Mouse (Mus musculus) ES-Bruce4 (cell line): ENCODE results near the gene Gpr68. TPM values are rescaled to one million over a fixed set of nuclear protein-coding genes. Genes with fewer than 3 reads are reported as not detected.

Experiments
- H3K27ac ChIP-seq: 2 replicates; pipeline ENCODE4 v1.5.1; 2012; ENCODE audit warnings: low read length, inconsistent platforms; ENCODE audit not compliant: insufficient read depth
- H3K27me3 ChIP-seq: 2 replicates; pipeline ENCODE4 v1.6.1; 2012; ENCODE audit warnings: mild to moderate bottlenecking, low read length, inconsistent platforms; ENCODE audit not compliant: control insufficient read depth, poor library complexity, insufficient read depth, severe bottlenecking
- H3K36me3 ChIP-seq: 2 replicates; pipeline ENCODE4 v1.6.1; 2012; ENCODE audit warnings: inconsistent platforms, mild to moderate bottlenecking, low read length, moderate library complexity; ENCODE audit not compliant: control insufficient read depth, poor library complexity, insufficient read depth, severe bottlenecking
- H3K4me1 ChIP-seq: one replicate; pipeline ENCODE4 v1.8.1; 2011; ENCODE audit warnings: low read length; ENCODE audit not compliant: control insufficient read depth, insufficient read depth
- H3K4me3 ChIP-seq: 2 replicates; pipeline ENCODE4 v1.5.1; 2011; ENCODE audit warnings: low read depth, mild to moderate bottlenecking, low read length
- H3K9ac ChIP-seq: 2 replicates; pipeline ENCODE4 v1.6.1; 2012; ENCODE audit warnings: low read depth, mild to moderate bottlenecking, inconsistent platforms; ENCODE audit not compliant: poor library complexity, severe bottlenecking
- H3K9me3 ChIP-seq: replicated peaks from 2 replicates; pipeline ENCODE4 v1.6.1; 2012; ENCODE audit warnings: mild to moderate bottlenecking, low read length, inconsistent platforms; ENCODE audit not compliant: control insufficient read depth, poor library complexity, insufficient read depth, severe bottlenecking
- CTCF ChIP-seq: IDR thresholded peaks from one replicate; pipeline ENCODE4 v1.8.1; 2011; ENCODE audit warnings: low read depth, low read length
- EP300 ChIP-seq: IDR thresholded peaks from 2 replicates; pipeline ENCODE4 v1.6.1; 2011; ENCODE audit warnings: low read depth, low read length; ENCODE audit not compliant: insufficient read depth
- POLR2A ChIP-seq: IDR thresholded peaks from one replicate; pipeline ENCODE4 v1.8.1; 2011; ENCODE audit warnings: low read length; ENCODE audit not compliant: insufficient read depth
- polyA plus RNA-seq: library from polyadenylated mRNA; stranded (reverse); fragments of >200 nt; gene quantifications from 2 replicates; pipeline ENCODE4 v1.2.4, GENCODE M21; 2011; ENCODE audit warnings: low read depth; ENCODE audit not compliant: missing spikeins, insufficient read depth, insufficient read length

The Gpr68 gene
- polyA plus RNA-seq, 1 experiment: 0.43 TPM

DNA sequence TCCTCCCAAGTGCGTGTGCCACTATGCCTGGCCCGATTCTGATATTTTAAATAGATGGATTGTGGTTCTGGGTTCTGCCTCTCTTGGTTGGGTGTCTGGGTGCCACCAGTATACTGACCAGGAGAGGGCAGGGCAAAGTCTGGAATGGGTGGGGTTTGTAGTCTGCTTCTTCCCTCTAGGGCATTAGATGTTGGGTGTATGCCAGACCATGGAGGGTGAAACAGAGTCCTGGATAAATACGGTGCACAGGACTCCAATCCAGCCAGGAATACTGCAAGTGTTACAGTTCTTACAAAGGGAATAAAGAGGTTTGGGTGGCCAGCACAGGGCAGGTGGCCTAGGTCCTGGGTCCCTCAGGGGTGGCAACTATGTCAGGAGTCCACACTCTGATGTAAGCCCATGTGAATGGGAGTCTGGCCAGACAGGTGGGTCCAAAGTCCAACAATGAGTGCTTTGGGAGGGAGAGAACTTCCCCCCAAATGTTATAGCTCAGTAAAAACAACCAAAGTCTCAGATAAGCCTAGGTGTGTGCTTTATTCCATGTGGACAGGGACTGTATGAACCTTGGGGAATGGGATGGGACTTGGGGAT lies 45.0 kb downstream of the Gpr68 start:
- no peaks in the 10 kb centered on the region for H3K27me3 ChIP-seq
- H3K27ac ChIP-seq: no peak overlapping the region
- no peak for TF ChIP-seq CTCF
- no peak for TF ChIP-seq POLR2A
- TF ChIP-seq EP300: no peak
- no peaks in the 10 kb centered on the region for H3K9me3 ChIP-seq
- no peak overlapping the region for H3K9ac ChIP-seq
- H3K36me3 ChIP-seq: no peaks in the 10 kb centered on the region
- no peaks in the 10 kb centered on the region for H3K4me1 ChIP-seq
- no peak overlapping the region for H3K4me3 ChIP-seq

DNA sequence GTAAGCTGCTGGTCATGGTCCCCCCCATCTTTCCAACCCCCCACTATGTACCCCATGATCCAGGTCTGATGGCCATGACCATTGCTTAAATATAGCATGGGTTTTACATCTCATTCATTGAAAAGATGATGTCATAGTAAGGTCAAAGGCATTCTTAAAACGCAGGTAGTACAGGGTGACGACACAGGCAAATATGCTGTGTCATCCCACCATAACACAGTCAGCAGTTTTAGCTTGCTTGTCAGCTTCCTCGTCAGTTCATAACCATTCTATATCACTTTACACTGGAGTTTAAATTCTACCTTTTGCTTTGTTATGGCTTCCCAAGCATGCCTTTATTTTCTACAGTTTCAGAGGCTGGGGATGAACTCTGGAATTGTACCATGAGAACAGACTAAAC lies 45.7 kb downstream of the Gpr68 start:
- TF ChIP-seq CTCF: no peak
- no peak for TF ChIP-seq POLR2A
- TF ChIP-seq EP300: no peak
- H3K9ac ChIP-seq: no peak overlapping the region
- H3K4me1 ChIP-seq: no peaks in the 10 kb centered on the region
- H3K36me3 ChIP-seq: no peaks in the 10 kb centered on the region
- H3K27me3 ChIP-seq: no peaks in the 10 kb centered on the region
- no peak overlapping the region for H3K27ac ChIP-seq
- no peak overlapping the region for H3K4me3 ChIP-seq
- no peaks in the 10 kb centered on the region for H3K9me3 ChIP-seq

DNA sequence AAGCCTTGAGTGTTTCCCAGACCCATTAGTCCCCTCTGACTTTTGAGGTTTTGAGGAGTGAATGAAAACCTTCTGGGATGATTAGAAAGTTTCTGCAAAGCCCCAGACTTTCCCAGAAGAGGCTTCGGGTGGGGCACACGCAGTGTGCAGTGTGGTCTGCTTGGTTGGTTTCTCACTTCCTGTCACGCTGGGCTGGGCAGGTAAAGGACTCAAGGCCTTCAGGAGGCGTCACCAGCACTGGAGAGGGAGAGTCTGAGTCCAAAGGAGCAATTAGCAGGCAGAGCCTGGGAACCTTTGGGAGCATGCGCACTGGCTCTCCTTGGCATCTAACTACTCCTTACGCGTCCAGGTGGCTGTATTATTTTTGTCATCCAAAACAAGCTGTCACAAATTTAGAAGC lies 50.2 kb downstream of the Gpr68 start:
- Histone ChIP-seq H3K36me3 (no peaks in the 10 kb centered on the region), H3K4me1 (no peaks in the 10 kb centered on the region), H3K27me3 (no peaks in the 10 kb centered on the region), H3K9ac (no peak overlapping the region), H3K4me3 (no peak overlapping the region), H3K9me3 (no peaks in the 10 kb centered on the region), H3K27ac (no peak overlapping the region)
- no peak for TF ChIP-seq POLR2A
- no peak for TF ChIP-seq CTCF
- no peak for TF ChIP-seq EP300

DNA sequence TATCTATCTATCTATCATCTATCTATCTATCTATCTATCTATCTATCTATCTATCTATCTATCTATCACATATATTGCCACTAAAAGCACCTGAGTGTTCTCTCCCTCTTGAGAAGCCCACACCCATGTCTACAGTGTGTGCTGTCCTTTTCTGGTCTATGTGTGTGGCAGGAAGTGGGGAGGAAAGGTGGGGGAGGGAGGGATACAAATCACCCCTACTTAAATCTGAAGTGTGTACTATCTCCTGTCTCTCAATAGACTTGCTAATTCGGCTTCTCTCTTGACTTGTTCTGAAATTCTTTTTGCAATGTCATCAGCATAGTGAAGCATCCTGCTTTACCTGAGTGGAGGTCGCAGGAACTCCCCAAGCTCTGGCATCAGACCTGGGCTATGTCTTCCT lies 51.7 kb downstream of the Gpr68 start:
- Histone ChIP-seq H3K9me3 (no peaks in the 10 kb centered on the region), H3K4me3 (no peak overlapping the region), H3K27me3 (no peaks in the 10 kb centered on the region), H3K9ac (no peak overlapping the region), H3K4me1 (no peaks in the 10 kb centered on the region), H3K36me3 (no peaks in the 10 kb centered on the region), H3K27ac (no peak overlapping the region)
- no peak for TF ChIP-seq CTCF
- TF ChIP-seq POLR2A: no peak
- TF ChIP-seq EP300: no peak

DNA sequence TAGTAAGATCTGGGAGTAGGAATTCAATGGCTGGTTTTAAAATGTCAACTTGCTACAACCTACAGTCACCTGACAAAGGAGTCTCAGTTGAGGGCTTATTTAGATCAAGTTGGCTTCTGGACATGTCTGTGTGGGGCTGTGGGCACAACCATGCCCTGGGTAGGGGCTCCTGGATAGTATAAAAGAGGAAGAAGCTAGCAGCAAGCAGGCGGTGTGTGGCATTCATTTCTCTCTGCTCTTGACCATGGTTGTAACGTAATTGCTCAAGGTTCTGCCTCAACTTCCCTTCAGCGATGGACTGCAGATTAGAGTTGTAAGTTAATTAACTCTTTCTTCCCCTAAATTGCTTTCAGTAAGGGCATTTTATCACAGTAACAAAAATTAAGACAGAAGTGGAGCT lies 55.6 kb downstream of the Gpr68 start:
- Histone ChIP-seq H3K27ac (no peak overlapping the region), H3K4me3 (no peak overlapping the region), H3K9me3 (no peaks in the 10 kb centered on the region), H3K27me3 (no peaks in the 10 kb centered on the region), H3K9ac (no peak overlapping the region), H3K4me1 (no peaks in the 10 kb centered on the region), H3K36me3 (no peaks in the 10 kb centered on the region)
- no peak for TF ChIP-seq CTCF
- TF ChIP-seq EP300: no peak
- no peak for TF ChIP-seq POLR2A

DNA sequence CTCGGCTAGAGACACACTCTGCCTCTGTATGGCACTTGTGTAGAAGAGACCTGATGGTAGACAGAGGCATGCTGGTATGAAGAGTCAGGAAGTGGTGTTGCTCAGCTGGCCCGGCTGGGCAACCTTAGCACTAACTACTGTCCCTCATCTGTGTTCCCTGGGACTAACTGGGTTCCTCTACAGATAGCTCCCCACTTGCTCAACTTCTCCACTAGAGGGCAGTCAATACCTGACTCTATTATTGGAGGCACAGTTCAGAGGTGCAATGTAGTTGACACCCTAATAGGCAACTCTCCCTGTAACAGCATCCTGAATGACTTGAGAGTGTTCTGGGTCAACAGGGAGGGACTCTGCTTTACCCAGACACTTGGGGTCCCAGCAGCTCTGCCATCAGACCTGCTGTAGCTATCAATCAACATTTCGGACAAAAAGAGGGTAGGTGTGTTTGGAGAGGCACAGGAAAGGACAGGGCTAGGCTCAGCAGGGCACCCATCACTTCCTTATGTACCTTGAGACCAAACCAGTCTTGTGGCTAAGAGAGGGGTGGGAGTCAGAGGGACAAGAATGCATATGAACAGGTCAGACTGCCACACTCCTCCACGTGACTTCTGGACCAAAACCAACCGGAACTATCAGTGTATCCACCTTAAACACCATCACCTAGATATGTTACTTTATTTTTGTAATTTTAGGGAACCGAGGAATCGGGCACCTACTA lies 58.4 kb downstream of the Gpr68 start:
- Histone ChIP-seq H3K9ac (no peak overlapping the region), H3K4me1 (no peaks in the 10 kb centered on the region), H3K27me3 (no peaks in the 10 kb centered on the region), H3K36me3 (no peaks in the 10 kb centered on the region), H3K9me3 (no peaks in the 10 kb centered on the region), H3K4me3 (no peak overlapping the region), H3K27ac (no peak overlapping the region)
- TF ChIP-seq CTCF (peak; percentile 49), POLR2A (no peak)
